Mouse (Mus musculus) testis, postnatal 10 days (tissue): ENCODE data around the gene Smco1.

ENCODE experiments used
- DNase-seq: peaks from one replicate; pipeline ENCODE4 v3.0.0; 2021; ENCODE audit warnings: low spot score

Smco1 gene

GRCm38 (mm10) chr16:32312386-32312785, 41.1 kb downstream of the Smco1 start:
- DNase-seq = no peak

DNA sequence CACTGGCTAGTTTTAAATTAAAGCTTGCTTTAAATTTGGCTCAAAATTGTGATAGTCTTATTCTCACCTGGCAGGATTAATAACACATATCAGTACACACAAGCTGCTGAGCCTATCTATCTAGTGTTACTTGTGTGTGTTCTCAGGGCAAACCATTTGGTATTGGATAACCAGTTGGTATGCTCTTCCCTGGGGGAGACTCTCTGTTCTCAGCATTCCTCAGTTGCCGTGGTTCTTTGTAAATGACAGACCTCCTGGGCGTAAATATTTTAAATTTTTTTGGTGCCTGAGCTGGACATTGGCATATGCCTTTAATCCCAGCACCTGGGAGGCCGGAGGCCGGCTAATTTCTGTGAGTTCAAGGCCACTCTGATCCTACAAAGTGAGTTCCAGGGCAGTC, 41.6 kb downstream of the Smco1 start:
- DNase-seq = no peak

- DNase-seq = no peak
Observed at GRCm38 (mm10) chr16:32316601-32317000, 45.3 kb downstream of the Smco1 start.

DNA sequence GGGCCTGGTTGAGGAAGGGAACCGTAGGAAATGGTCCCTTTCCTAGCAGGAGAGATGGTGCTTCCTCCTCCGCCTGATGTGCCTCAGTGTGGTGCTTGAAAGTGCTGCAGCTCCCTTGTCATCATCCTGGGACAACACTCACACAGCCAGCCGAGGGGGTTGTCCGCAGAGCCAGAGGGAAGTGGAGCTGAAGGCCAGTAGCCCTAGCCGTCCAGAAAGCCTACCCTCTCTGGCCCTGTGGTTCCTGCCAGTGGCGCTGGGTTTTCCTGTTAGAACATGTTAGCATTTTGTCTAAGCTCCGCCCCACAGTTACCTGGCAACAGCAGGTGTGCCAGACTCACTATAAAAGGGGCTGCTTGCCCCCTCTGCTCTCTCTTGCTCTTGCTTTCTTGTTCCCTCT, 52.7 kb downstream of the Smco1 start:
- no peak for DNase-seq
